Mouse (Mus musculus) T-cell, adult 2 months (primary cell): ENCODE results near the gene Hpdl.
"Not testable (repeated sequence)": the region's sequence is repeated elsewhere in the genome, so short reads cannot be mapped to it uniquely, and the experiment has no call there.

ENCODE experiments used
- DNase-seq: peaks from one replicate; pipeline ENCODE4 v3.0.0; 2022; ENCODE audit warnings: low spot score

Hpdl gene

DNA sequence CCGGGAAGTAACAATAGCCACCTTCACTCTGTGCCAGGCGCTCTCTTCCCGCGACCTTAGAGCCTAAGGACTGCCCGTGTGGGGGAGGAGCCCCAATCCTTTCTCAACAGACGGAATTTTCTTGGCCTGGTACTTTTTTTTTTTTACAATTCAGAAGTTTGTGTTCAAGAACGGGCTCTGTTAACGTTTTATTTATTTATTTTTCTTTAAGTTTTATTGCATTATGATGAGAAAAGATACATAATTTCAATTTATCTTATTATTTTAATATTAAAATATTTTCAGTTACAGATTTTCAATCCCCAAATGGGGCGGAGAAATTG lies at the start of gene Hpdl:
Gene Hpdl, minus strand, starts transcription at position 14 of the 323 bp plus-strand sequence.
- no peak for DNase-seq

- DNase-seq = no peak
These were observed 48.4 kb upstream of the Hpdl start for GRCm38 (mm10) chr4:116869898-116870297.

- no peak for DNase-seq
These were observed 40.5 kb upstream of the Hpdl start for GRCm38 (mm10) chr4:116862023-116862422.

DNA sequence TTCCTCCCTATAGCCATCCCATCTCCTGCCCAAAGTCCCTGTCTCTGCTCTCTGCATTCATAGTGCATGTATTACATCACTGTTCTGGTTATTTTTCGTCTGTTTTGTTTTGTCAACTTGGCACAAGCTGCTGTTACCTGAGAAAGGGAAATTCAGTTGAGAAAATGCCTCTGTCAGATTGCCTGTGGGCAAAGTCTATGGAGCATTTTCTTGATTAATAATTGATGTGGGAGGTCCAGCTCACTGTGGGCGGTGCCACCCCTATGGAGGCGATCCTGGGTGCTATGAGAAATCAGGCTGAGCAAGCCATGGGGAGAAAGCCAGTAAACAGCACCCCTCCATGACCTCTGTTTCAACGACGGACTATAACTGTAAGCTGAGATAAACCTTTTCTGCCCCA lies 38.2 kb upstream of the Hpdl start:
- no peak for DNase-seq

- DNase-seq = no peak
These were observed 35.7 kb upstream of the Hpdl start for GRCm38 (mm10) chr4:116857203-116857602.

DNA sequence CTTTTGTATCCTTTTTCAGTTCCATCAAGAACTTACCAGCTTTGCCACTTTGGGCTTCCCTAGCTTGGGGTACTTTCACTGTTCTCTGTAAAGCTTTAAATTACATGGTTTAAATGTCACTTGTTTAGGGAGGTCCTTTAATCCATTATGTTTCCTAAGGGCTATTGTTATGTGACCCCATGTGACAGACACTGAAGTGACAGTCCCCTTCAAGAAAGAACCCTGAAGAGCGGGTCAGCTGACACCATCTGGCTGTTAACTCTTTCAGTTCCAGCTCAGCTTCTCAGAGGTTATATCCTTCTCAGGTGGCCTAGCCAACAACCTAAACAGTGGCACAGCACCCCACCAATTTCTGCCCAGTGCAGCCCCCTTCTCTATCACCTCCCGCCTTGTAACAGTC lies 32.8 kb upstream of the Hpdl start:
- DNase-seq = no peak

GRCm38 (mm10) chr4:116849901-116850300 lies 28.4 kb upstream of the Hpdl start:
- no peak for DNase-seq

DNA sequence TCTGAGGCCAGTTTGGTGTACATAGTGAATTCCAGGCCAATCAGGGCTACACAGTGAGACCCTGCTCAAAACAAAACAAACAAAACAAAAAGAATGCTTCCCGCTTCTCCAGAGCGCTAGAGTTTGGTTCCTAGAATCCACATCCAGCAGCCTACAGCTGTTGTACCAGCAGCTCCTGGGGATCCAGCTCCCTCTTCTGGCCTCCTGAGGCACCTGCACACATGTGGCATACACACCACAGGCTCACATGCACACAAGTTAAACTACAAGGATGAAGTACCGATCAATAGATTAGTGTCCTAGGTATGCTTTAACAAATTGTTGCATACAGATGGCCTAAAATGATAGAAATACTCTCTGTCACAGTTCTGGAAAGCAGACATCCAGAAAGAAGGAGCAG lies 22.8 kb upstream of the Hpdl start:
- DNase-seq = no peak

DNA sequence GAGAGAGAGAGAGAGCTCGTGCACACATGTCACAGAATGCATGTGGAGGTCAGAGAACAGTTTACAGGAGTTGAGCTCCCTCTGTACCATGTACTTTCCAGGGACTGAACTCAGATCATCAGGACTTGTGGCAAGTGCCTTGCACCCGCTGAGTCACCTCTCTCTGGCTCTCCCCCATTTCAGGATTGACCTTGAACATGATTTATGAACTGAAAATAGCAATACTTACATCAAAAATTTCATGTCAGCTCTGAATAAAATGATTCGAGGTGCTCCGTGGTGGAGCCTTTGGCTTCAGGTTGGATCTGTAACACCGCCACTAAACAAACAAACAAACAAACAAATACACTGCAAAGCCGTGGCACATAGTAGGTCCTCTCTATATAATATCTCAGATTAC lies 19.3 kb upstream of the Hpdl start:
- no peak for DNase-seq

- DNase-seq = not testable (repeated sequence)
These were observed 18.6 kb upstream of the Hpdl start for GRCm38 (mm10) chr4:116840096-116840495.

GRCm38 (mm10) chr4:116838999-116839398 lies 17.5 kb upstream of the Hpdl start:
- no peak for DNase-seq

DNA sequence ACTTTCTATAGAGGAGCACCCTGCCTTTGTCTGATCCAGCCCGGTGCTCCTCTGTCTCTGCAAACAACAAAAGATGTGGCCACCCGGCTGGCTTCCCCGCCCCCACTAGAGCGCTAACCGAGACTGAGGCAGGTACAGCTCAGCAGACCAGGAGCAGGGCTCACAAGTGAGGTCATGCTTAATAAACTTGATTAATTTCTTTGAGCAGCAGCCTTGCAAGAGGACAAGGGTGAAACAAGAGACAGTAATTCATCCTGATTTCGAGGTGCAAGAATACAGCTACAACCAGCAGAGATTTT lies 8.5 kb upstream of the Hpdl start:
- DNase-seq = no peak

GRCm38 (mm10) chr4:116829364-116830069 lies 8.0 kb upstream of the Hpdl start:
- no peak for DNase-seq

DNA sequence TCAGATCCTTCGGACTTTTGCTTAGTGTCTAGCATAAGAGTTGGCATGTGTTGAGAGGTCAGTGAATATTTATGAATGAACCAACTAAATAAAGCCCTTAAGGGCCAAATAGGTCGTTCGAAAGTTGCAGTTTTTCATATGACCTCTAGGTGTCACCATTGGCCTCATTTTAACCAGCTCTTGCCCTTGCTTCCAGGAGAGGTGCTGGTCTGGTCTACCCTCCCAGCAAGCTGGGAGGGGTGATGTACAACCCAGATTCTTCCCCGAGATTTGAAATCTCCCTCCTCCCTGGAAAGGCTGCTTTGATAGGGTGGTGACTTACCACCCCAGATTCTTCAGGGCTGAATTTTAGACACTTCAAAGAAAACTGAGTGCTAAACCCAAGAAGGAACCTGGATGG lies 6.3 kb upstream of the Hpdl start:
- DNase-seq = peak; percentile 58

DNA sequence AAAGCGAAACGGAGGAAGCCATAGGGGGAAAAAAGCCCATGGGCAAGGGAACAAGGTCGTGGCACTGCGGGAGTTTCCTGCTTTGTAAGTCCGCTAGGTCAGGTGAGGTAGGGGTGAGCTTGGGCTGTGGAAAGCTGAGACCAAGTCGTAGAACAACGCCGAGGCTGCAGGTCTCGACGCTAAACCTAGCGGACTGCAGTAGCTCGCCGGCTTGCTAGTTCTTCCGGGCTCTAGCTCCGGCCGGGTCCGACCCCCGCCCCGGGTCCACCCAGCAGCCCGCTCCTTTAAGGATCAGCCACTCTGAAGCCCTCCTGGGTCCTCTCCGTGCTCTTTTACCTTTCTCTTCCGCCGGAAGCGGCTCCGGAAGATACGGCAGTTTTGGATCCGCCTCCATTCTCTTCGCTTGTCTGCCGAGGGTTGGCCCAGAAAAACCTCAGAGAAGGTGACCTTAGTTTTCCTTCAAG lies 3.1 kb upstream of the Hpdl start:
- DNase-seq = peak; percentile 75

DNA sequence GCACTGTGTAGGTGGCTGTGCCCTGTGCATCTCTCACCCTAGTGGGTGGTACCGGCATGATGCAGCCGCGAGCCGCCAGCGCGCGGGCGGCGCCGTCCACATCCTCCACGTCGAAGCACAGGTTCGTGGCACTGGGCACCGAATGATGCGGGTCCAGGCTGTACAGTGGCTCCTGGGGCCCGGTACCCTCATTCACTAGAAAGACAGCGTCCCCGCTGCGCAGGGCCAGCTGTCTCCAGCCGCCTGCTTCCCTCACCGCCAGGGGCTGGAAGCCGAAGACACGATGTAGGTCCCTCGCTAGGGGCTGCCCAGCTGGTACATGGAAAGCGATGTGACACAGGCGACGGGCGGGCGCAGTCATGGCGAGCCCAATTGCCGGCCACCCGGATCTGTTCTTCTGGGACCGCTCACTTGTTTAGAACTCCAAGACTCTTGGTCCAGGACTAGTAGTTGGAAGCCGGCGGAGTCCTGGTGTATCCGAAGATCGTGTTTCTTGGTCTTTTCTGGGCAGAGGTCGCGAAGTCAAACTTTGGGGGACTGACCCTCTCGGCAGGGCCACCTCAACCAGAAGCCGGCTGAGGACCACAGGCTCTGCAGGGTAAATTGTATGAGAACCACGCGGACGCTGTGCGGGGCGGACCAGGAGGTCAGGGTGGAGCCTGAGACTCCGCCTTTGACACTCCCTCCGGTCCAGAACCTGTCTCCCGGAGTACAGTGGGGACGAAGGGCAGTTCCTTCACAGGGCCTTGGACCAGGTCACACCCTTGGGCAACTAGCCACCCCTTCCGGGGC lies 409 bp downstream of the Hpdl start:
- peak; percentile 43 for DNase-seq

- DNase-seq = no peak
These were observed 1.3 kb downstream of the Hpdl start for GRCm38 (mm10) chr4:116819968-116820901.

GRCm38 (mm10) chr4:116817486-116817885 lies 4.0 kb downstream of the Hpdl start:
- DNase-seq = no peak

DNA sequence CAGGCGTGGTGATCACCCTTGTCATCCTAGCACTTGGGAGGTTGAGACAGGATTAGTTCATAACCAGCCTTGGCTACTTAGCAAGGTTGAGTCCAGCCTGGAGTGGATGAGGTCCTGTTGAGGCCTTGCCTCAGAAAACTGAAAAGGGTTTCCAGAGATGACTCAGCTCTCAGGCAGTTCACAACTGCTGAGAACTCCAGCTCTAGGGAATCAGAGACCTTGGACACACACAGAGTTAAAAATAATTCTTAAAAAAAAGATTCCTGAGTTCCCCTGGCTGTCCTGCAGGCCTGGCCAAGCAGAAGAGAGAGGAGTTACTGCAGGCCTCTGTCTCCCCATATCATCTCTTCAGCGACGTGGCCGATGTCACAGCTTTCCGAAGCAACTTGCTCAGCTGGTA lies 6.2 kb downstream of the Hpdl start:
- DNase-seq = no peak

DNA sequence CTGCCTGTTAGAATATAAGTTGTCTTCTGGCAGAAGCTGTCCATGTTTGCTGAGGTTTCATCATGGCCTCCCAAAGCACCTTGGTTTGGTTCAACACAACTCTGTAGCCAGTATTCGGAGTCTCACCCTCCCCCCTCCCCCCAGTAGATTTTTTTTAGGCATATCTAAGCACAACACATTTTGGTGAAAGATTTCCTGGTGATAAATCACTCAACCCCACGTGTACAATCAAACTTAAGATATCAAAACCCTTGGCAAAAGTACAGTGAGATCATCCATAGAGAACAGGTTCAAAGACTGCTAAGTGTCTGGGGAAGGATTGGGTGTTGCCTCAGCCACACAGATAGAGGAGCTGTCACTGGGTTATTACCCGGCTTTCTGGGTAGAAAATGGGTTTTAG lies 10.5 kb downstream of the Hpdl start:
- no peak for DNase-seq

DNA sequence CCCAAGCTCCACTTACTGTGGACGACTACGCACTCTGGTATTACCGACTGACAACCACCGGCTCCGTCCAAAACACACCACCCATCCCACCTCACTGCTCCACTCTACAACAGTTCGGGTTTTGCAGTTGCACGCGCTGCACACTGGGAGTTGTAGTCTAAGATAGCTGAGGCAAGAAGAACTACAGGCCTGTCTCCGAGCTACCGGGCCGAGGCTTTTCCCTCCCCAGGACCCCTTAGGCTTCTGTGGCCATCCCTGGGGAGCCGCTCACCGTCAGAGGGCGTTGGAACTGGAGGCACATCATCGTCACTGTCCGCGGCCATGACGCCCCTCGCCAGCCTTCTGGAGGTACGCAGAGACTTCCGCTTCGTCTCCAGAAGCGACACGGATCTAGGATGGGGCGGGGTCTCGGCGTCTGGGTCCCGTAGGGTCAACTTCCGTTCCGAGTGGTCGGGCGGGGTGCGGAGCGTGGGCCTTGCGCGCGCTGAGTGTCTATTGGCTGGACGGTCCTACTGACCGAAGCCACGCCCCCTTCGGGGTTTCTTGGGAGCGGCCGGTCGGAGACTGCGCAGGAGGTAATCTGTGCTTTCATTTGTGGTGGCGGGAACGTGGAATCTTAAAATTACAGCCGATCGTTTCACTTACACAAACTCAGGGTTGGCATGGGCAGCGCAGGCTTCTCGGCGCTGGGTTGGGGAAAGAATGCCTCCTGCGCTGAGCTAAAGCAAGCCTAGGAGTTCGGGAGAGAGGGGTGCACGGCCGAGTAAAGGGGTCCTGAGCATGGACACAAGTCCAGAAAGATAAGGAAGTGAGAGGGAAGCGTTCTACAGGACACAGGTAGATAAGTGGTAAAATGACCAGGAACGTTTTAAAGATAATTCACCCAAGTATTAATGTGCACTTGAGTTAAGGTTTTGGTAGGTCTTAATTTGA lies 14.0 kb downstream of the Hpdl start, which contains the start of the genes Toe1 and Mutyh:
Gene Toe1, minus strand, starts transcription at position 444 of the 933 bp plus-strand sequence.
Gene Mutyh, plus strand, starts transcription at position 527 of the 933 bp plus-strand sequence.
- peak; percentile 92 for DNase-seq
